Mouse (Mus musculus): ENCODE measurements around the gene Trim72. TPM values are rescaled to one million over a fixed set of nuclear protein-coding genes. Genes with fewer than 3 reads are reported as not detected.

Gene Trim72
- polyA plus RNA-seq, 1 experiment: 1.2 TPM

GRCm38 (mm10) chr7:128053061-128053460, 49.3 kb downstream of the Trim72 start:
- DNase-seq (ENCODE audit: low read depth): no peak

GRCm38 (mm10) chr7:128056917-128057444, 53.2 kb downstream of the Trim72 start:
- no peak for DNase-seq (ENCODE audit: low read depth)

- DNase-seq (ENCODE audit: low read depth): no peak
Measured at GRCm38 (mm10) chr7:128057860-128058259, 54.1 kb downstream of the Trim72 start.

- no peak for DNase-seq (ENCODE audit: low read depth)
Measured at GRCm38 (mm10) chr7:128058576-128058975, 54.8 kb downstream of the Trim72 start.

GRCm38 (mm10) chr7:128059091-128059490, 55.3 kb downstream of the Trim72 start:
- DNase-seq (ENCODE audit: low read depth): no peak

Other genes with a start within 250 kb of the Trim72 start
- gene Orai3, start 234.1 kb upstream of the Trim72 start, polyA plus RNA-seq (2012; rRNA removed): 27.1 and 37.9 TPM in 2 replicates
- gene Setd1a, start 227.3 kb upstream of the Trim72 start, polyA plus RNA-seq (2012; rRNA removed): 7.6 and 11.8 TPM in 2 replicates
- not detected in 2 replicates for gene Gm49388, start 218.3 kb upstream of the Trim72 start, polyA plus RNA-seq (2012; rRNA removed)
- gene Hsd3b7, start 203.3 kb upstream of the Trim72 start, polyA plus RNA-seq (2012; rRNA removed): 103 and 120 TPM in 2 replicates
- 76.2 and 82.5 TPM in 2 replicates for gene Stx4a, start 179.7 kb upstream of the Trim72 start, polyA plus RNA-seq (2012; rRNA removed)
- 16.6 and 24.0 TPM in 2 replicates for gene Stx1b, start 179.4 kb upstream of the Trim72 start, polyA plus RNA-seq (2012; rRNA removed)
- gene Zfp646, start 127.7 kb upstream of the Trim72 start, polyA plus RNA-seq (2012; rRNA removed): 18.3 and 22.8 TPM in 2 replicates
- gene Zfp668, start 127.1 kb upstream of the Trim72 start, polyA plus RNA-seq (2012; rRNA removed): 5.9 and 8.2 TPM in 2 replicates
- 1.9 and 2.6 TPM in 2 replicates for gene Prss53, start 113.0 kb upstream of the Trim72 start, polyA plus RNA-seq (2012; rRNA removed)
- gene Gm21974, start 108.5 kb upstream of the Trim72 start, polyA plus RNA-seq (2012; rRNA removed): not detected in 2 replicates
- gene Vkorc1, start 108.3 kb upstream of the Trim72 start, polyA plus RNA-seq (2012; rRNA removed): 246 and 309 TPM in 2 replicates
- gene Bckdk, start 99.9 kb upstream of the Trim72 start, polyA plus RNA-seq (2012; rRNA removed): 118 and 137 TPM in 2 replicates
- 15.9 and 16.4 TPM in 2 replicates for gene Kat8, start 91.4 kb upstream of the Trim72 start, polyA plus RNA-seq (2012; rRNA removed)
- 80.4 and 83.4 TPM in 2 replicates for gene Prss8, start 73.8 kb upstream of the Trim72 start, polyA plus RNA-seq (2012; rRNA removed)
- gene Prss36, start 57.2 kb upstream of the Trim72 start, polyA plus RNA-seq (2012; rRNA removed): 23.6 and 29.7 TPM in 2 replicates
- gene Fus, start 36.5 kb upstream of the Trim72 start, polyA plus RNA-seq (2012; rRNA removed): 285 and 355 TPM in 2 replicates
- 45.2 and 50.8 TPM in 2 replicates for gene Pycard, start 10.1 kb upstream of the Trim72 start, polyA plus RNA-seq (2012; rRNA removed)
- 13.7 and 17.3 TPM in 2 replicates for gene Itgam, start 58.7 kb downstream of the Trim72 start, polyA plus RNA-seq (2012; rRNA removed)
- gene Gm49368, start 58.7 kb downstream of the Trim72 start, polyA plus RNA-seq (2012; rRNA removed): not detected in 2 replicates
- 3.6 and 3.8 TPM in 2 replicates for gene Itgax, start 125.6 kb downstream of the Trim72 start, polyA plus RNA-seq (2012; rRNA removed)
- 0.22 and 0.41 TPM in 2 replicates for gene Itgad, start 150.4 kb downstream of the Trim72 start, polyA plus RNA-seq (2012; rRNA removed)
- 0.42 and 2.5 TPM in 2 replicates for gene Cox6a2, start 202.4 kb downstream of the Trim72 start, polyA plus RNA-seq (2012; rRNA removed)
- gene Armc5, start 233.4 kb downstream of the Trim72 start, polyA plus RNA-seq (2012; rRNA removed): 20.1 and 21.1 TPM in 2 replicates
- gene 9130023H24Rik, start 234.1 kb downstream of the Trim72 start, polyA plus RNA-seq (2012; rRNA removed): 4.2 and 4.5 TPM in 2 replicates
- 45.5 and 48.1 TPM in 2 replicates for gene Tgfb1i1, start 242.9 kb downstream of the Trim72 start, polyA plus RNA-seq (2012; rRNA removed)

All from gonadal fat pad, adult 2 months (tissue).